In genomic region chr13:46669048-46669619, GRCm38 (mm10) we compare ENCODE assay signal across 8 mouse cellular contexts. TPM values are rescaled to one million over a fixed set of nuclear protein-coding genes. Genes with fewer than 3 reads are reported as not detected.
DNase-seq lines count a peak whose midpoint lies in the region; ATAC-seq lines count a peak whose summit lies in the region.

Fam8a1 (plus strand) TSS chr13:46669522.

- H3K27me3 ChIP-seq in forebrain, embryonic 11.5 days (ENCODE audit: control insufficient read depth, insufficient read depth, low read length), result no peaks in the 10 kb centered on the region
- no peaks in the 10 kb centered on the region for H3K27me3 ChIP-seq in heart, embryonic 16.5 days (ENCODE audit: control insufficient read depth, insufficient read depth, low read length)
- peaks cover 8% of the 10 kb centered on the region; the same call in 1 of the 2 replicates for H3K27me3 ChIP-seq in liver, embryonic 15.5 days
- no peaks in the 10 kb centered on the region for H3K27me3 ChIP-seq in neural tube, embryonic 12.5 days (replicated peaks)

- H3K9me3 ChIP-seq in forebrain, embryonic 11.5 days (ENCODE audit: control insufficient read depth, low read length), result no peaks in the 10 kb centered on the region
- no peaks in the 10 kb centered on the region for H3K9me3 ChIP-seq in heart, embryonic 16.5 days (replicated peaks; ENCODE audit: control insufficient read depth, low read length)
- no peaks in the 10 kb centered on the region for H3K9me3 ChIP-seq in liver, embryonic 15.5 days (replicated peaks)
- H3K9me3 ChIP-seq in neural tube, embryonic 12.5 days, result no peaks in the 10 kb centered on the region

- peaks cover 6% of the 10 kb centered on the region for H3K4me1 ChIP-seq in forebrain, embryonic 11.5 days (replicated peaks; ENCODE audit: control insufficient read depth, insufficient read depth, low read length)
- H3K4me1 ChIP-seq in heart, embryonic 16.5 days (ENCODE audit: control insufficient read depth, insufficient read depth, low read length), result peaks cover 7% of the 10 kb centered on the region
- peaks cover 20% of the 10 kb centered on the region for H3K4me1 ChIP-seq in liver, embryonic 15.5 days (replicated peaks)
- H3K4me1 ChIP-seq in neural tube, embryonic 12.5 days, result peaks cover 14% of the 10 kb centered on the region

- H3K36me3 ChIP-seq in forebrain, embryonic 11.5 days (ENCODE audit: control insufficient read depth, insufficient read depth, low read length), result no peaks in the 10 kb centered on the region; the same call in 1 of the 2 replicates
- H3K36me3 ChIP-seq in heart, embryonic 16.5 days (ENCODE audit: control insufficient read depth, insufficient read depth), result peaks cover 9% of the 10 kb centered on the region
- peaks cover 25% of the 10 kb centered on the region for H3K36me3 ChIP-seq in liver, embryonic 15.5 days (replicated peaks)
- H3K36me3 ChIP-seq in neural tube, embryonic 12.5 days, result peaks cover 26% of the 10 kb centered on the region; the same call in 1 of the 2 replicates

- H3K4me2 ChIP-seq in forebrain, embryonic 11.5 days (ENCODE audit: low read depth, low read length, severe bottlenecking), result peak within 1 kb of the TSS; percentile 80
- H3K4me2 ChIP-seq in heart, embryonic 16.5 days (ENCODE audit: low read depth, low read length), result peak within 1 kb of the TSS; percentile 82
- H3K4me2 ChIP-seq in liver, embryonic 15.5 days, result peak within 1 kb of the TSS; percentile 95
- H3K4me2 ChIP-seq in neural tube, embryonic 12.5 days (replicated peaks), result peak within 1 kb of the TSS; percentile 91

- WGBS in forebrain, embryonic 11.5 days, result under 1% methylated on average over 39 of the region's 46 CpGs
- 1% methylated on average over 46 of the region's 46 CpGs for WGBS in heart, embryonic 16.5 days
- WGBS in liver, embryonic 15.5 days (ENCODE audit: insufficient replicate concordance), result under 1% methylated on average over 44 of the region's 46 CpGs
- under 1% methylated on average over 46 of the region's 46 CpGs for WGBS in neural tube, embryonic 12.5 days

- H3K27ac ChIP-seq in forebrain, embryonic 11.5 days (ENCODE audit: low read depth, low read length), result peak within 1 kb of the TSS; percentile 66
- peak within 1 kb of the TSS; percentile 83 for H3K27ac ChIP-seq in heart, embryonic 16.5 days (ENCODE audit: low read length)
- H3K27ac ChIP-seq in liver, embryonic 15.5 days (replicated peaks), result peak within 1 kb of the TSS; percentile 90
- H3K27ac ChIP-seq in neural tube, embryonic 12.5 days, result peak within 1 kb of the TSS; percentile 42

- peak; percentile 93 to 94 for DNase-seq in CD8-positive naive resting alpha-beta T cell, adult 2 months (ENCODE audit: low read depth in 2 of 2, low spot score in 2 of 2)
- DNase-seq in c-Kit-positive CD71-negative TER-119-negative erythroid progenitor cells, embryonic 14.5 days (ENCODE audit: low read depth), result peak; percentile 87
- DNase-seq in forebrain, embryonic 11.5 days (ENCODE audit: low spot score), result peak; percentile 96
- DNase-seq in kidney, postnatal 36 days, result peak; percentile 88 to 93
- peak; percentile 82 for DNase-seq in telencephalon, adult 2 months (ENCODE audit: low read depth, low spot score)

- peak; percentile 93 for ATAC-seq in forebrain, embryonic 11.5 days (replicated peaks; ENCODE audit: low FRiP score)
- ATAC-seq in heart, embryonic 16.5 days (replicated peaks; ENCODE audit: extremely low read depth, insufficient read depth, low FRiP score), result peak; percentile 96
- peak; percentile 95 for ATAC-seq in liver, embryonic 15.5 days (ENCODE audit: insufficient read depth)
- ATAC-seq in neural tube, embryonic 12.5 days (ENCODE audit: low FRiP score, low read depth), result peak; percentile 95

- peak within 1 kb of the TSS; percentile 87 for H3K9ac ChIP-seq in forebrain, embryonic 11.5 days (ENCODE audit: low read length)
- peak within 1 kb of the TSS; percentile 95 for H3K9ac ChIP-seq in heart, embryonic 16.5 days (ENCODE audit: low read length)
- H3K9ac ChIP-seq in liver, embryonic 15.5 days, result peak within 1 kb of the TSS; percentile 94
- peak within 1 kb of the TSS; percentile 94 for H3K9ac ChIP-seq in neural tube, embryonic 12.5 days

- peak within 1 kb of the TSS; percentile 89 for H3K4me3 ChIP-seq in forebrain, embryonic 11.5 days (ENCODE audit: low read depth, low read length)
- H3K4me3 ChIP-seq in heart, embryonic 16.5 days (ENCODE audit: low read length), result peak within 1 kb of the TSS; percentile 88
- H3K4me3 ChIP-seq in liver, embryonic 15.5 days (replicated peaks), result peak within 1 kb of the TSS; percentile 94
- H3K4me3 ChIP-seq in neural tube, embryonic 12.5 days, result peak within 1 kb of the TSS; percentile 95

RNA-seq across cellular contexts. Expression of gene Fam8a1, which starts in this region (rescaled TPM):
- 9.3 and 10.8 TPM in 2 replicates for polyA plus RNA-seq in forebrain, embryonic 11.5 days (2014; fragmentation: Nextera tagmentation; extraction: Ambion mirVana)
- polyA plus RNA-seq in heart, embryonic 16.5 days (2015; fragmentation: Nextera tagmentation; extraction: Ambion mirVana), result 8.2 TPM in 2 replicates
- 2.8 and 3.0 TPM in 2 replicates for polyA plus RNA-seq in liver, embryonic 15.5 days (2015; fragmentation: Nextera tagmentation; extraction: Ambion mirVana)
- 21.4 and 22.0 TPM in 2 replicates for polyA plus RNA-seq in neural tube, embryonic 12.5 days (2016; fragmentation: Nextera tagmentation; extraction: Ambion mirVana)

Comparison
In these comparisons a context has a peak if more than half of its experiments do, and no peak if none do; other contexts are left out.
1. Peak in every context shown above with its lines: DNase-seq, ATAC-seq, H3K4me3 ChIP-seq and H3K27ac ChIP-seq.